Mouse (Mus musculus) liver, embryonic 16.5 days (tissue): Measurements from ENCODE around the gene Tspyl3. TPM values are rescaled to one million over a fixed set of nuclear protein-coding genes. Genes with fewer than 3 reads are reported as not detected.

ENCODE experiments used
- polyA plus RNA-seq: library from polyadenylated mRNA; unstranded; fragments of >200 nt; fragmentation: Nextera tagmentation; extraction: Ambion mirVana; gene quantifications from 2 replicates; pipeline ENCODE4 v1.2.1, GENCODE M21; 2015

The Tspyl3 gene
- polyA plus RNA-seq, 1 experiment from 2014 or later, result 2.4 TPM

Other genes starting within 250 kb of the Tspyl3 start
- 31.6 and 34.0 TPM in 2 replicates for gene Pdrg1, start 210.0 kb downstream of the Tspyl3 start, polyA plus RNA-seq
- gene Xkr7, start 193.6 kb downstream of the Tspyl3 start, polyA plus RNA-seq, result not detected in 2 replicates
- gene Ccm2l, start 159.5 kb downstream of the Tspyl3 start, polyA plus RNA-seq, result 0.37 and 0.52 TPM in 2 replicates
- 10.1 and 11.7 TPM in 2 replicates for gene Hck, start 117.0 kb downstream of the Tspyl3 start, polyA plus RNA-seq
- gene Tm9sf4, start 64.1 kb downstream of the Tspyl3 start, polyA plus RNA-seq, result 30.9 and 36.2 TPM in 2 replicates
- 13.9 and 16.7 TPM in 2 replicates for gene Plagl2, start 16.0 kb upstream of the Tspyl3 start, polyA plus RNA-seq
- 2.8 and 3.0 TPM in 2 replicates for gene Pofut1, start 16.1 kb upstream of the Tspyl3 start, polyA plus RNA-seq
- gene Kif3b, start 66.0 kb upstream of the Tspyl3 start, polyA plus RNA-seq, result 1.9 and 2.1 TPM in 2 replicates
- gene Asxl1, start 120.4 kb upstream of the Tspyl3 start, polyA plus RNA-seq, result 4.2 and 4.7 TPM in 2 replicates